Mouse (Mus musculus) granulocyte monocyte progenitor cell, adult 5-6 weeks (primary cell): ENCODE results near the gene Zfp839. TPM values are rescaled to one million over a fixed set of nuclear protein-coding genes. Genes with fewer than 3 reads are reported as not detected.

ENCODE experiments used
- ATAC-seq: replicated peaks from 2 replicates; pipeline ENCODE4 v1.8.0; 2016; ENCODE audit warnings: mild to moderate bottlenecking, moderate TSS enrichment, inconsistent platforms; ENCODE audit not compliant: poor library complexity, severe bottlenecking
- total RNA-seq, 2 experiments: library from RNA; stranded (forward) in 1 of 2; stranded (reverse) in 1 of 2; fragments of 200-712, 200-1000 nt in 1 of 2; fragments of >200 nt in 1 of 2; fragmentation: Nextera tagmentation in 1 of 2; gene quantifications; 2 replicates each; pipeline ENCODE4 v1.2.3; 2014 to 2017

Gene Zfp839
- total RNA-seq, 2 experiments from 2014 or later: 6.4 to 6.6 TPM

GRCm38 (mm10) chr12:110865989-110866388 lies 15.9 kb downstream of the Zfp839 start:
- no peak for ATAC-seq

- no peak for ATAC-seq
These were observed 20.1 kb downstream of the Zfp839 start for GRCm38 (mm10) chr12:110870107-110870506.

DNA sequence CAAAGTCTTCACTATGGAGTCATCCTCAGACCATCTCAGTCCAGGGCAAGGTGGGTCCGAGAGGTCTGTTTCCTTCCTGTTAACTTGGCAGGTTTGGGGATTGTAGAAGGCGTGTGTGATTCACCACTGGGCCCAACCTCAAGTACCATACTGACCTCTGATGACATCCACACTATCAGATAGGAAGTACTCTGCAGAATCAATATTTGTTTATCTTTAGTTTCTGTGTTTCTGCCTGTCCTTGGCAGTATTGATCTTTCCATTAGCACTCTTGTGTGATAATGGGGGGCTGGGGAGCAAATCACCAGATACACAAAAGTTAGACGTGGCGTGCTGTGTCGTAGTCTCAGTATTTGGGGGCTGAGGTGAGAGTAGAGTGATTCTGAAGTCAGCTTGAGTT lies 21.2 kb downstream of the Zfp839 start:
- no peak for ATAC-seq

GRCm38 (mm10) chr12:110875351-110875750 lies 25.3 kb downstream of the Zfp839 start:
- no peak for ATAC-seq

- ATAC-seq: no peak
These were observed 32.2 kb downstream of the Zfp839 start for GRCm38 (mm10) chr12:110882291-110882690.

GRCm38 (mm10) chr12:110885251-110885650 lies 35.2 kb downstream of the Zfp839 start:
- ATAC-seq: no peak

DNA sequence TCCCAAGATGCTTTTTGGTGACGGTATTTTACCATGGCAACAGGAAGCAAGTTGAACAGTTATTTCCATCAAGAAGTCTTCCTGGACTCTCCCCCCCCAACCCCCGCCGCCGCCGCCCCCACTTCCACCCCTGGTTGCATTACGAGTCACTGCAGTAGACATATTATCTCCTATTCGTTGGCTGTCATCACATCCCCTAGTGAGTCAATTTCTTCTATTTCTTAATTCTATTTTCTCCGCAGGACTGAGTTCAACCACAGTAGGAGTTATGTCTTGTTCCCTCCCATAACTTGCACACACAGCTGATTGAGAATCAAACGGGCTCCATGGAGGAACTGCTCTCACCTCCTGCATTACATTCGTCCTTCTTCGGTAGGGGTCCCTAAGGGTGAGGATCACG lies 38.1 kb downstream of the Zfp839 start:
- peak; percentile 34 for ATAC-seq

DNA sequence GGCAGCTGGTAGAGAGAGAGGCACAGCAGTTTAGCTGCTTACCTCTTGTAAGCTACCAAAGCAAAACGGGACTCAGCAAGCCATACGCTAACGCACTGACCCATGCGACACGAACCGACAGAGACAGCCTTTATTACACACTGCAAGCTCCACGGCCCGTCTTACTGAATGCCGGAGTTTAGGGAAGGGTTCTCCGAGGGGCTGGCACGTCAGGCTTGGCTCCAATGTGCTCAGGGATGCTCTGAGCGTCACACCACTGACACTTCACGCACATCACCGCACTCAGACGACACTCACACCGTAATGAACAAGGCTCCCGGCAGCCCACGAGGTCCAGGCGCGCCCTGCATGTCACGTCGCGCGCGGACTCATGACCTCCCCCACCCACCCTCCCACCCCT lies 38.6 kb downstream of the Zfp839 start:
- ATAC-seq: peak; percentile 30

DNA sequence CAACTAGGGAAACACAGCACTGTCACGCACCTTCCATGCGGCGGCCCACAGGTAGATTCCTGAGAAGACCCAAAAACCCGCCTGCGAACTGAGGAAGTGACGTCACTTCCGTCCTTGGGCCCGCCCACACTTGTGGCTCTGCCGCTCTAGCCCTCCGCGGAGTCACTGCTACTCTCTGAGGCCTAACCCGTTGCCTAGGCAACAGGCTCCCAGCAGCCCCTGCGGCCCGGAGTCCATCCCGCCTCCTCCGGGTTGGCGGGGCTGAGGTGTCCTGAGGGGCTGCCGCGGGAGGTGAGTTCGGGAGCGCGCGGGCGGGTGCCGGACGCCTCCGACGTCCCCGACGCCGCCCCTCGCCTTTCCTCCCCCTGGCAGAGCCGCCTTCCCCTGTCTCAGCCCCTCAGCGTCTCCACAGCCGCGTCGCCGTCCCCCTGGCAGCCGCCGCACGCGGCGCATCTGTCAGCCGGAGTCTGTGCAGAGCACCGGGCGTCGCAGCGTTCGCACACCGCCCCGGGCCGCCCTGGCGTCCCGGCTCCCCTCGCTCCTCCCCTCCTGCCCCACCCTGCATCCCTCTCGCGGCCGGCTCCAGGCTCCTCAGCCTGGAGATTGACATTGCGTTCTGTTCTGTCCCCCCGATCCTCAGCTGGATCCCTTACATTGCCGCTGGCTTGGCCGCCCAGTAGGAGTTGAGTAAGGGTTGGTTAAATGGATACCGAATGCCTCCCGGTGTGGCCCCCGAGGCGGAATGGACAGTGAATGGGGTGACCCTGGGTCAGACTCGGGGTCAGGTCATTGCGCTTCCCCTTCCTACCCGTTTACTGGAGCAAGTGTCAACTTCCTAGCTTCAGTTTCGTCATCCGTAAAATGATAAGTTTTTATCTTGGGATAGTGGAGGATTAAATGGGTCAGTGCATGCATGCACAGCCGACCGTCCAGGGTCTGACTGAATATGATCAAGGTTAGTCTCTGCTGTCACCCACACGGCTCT lies 39.3 kb downstream of the Zfp839 start, which contains the start of the genes Cinp and Tecpr2:
Gene Cinp, minus strand, starts transcription at position 110 of the 985 bp plus-strand sequence.
Gene Tecpr2, plus strand, starts transcription at position 229 of the 985 bp plus-strand sequence.
- peak; percentile 91 for ATAC-seq

GRCm38 (mm10) chr12:110891887-110892286 lies 41.8 kb downstream of the Zfp839 start:
- no peak for ATAC-seq

GRCm38 (mm10) chr12:110902106-110902505 lies 52.1 kb downstream of the Zfp839 start:
- ATAC-seq: no peak

GRCm38 (mm10) chr12:110903536-110903935 lies 53.5 kb downstream of the Zfp839 start:
- ATAC-seq: no peak

- ATAC-seq: peak; percentile 89
These were observed 57.8 kb downstream of the Zfp839 start for GRCm38 (mm10) chr12:110907845-110908244.

DNA sequence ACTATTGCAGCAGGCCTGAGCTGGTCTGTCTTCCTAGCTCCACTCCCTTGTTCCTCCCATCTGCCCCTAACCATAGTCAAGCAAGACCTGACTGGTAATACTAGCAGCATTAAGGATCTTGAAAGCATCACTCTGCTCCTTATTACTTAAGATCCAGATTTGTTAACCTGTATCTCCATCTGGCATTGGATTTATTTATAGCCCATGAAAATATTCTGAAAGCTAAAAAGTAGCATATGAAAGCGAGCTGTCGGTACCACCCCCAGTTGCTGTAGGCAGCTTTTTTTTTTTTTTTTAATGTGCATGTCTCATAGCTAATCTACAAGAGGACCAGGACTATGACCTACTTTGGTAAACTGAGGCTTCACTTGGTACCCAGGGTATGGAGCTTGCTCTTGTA lies 59.9 kb downstream of the Zfp839 start:
- no peak for ATAC-seq

- ATAC-seq: no peak
These were observed 65.7 kb downstream of the Zfp839 start for GRCm38 (mm10) chr12:110915761-110916160.

Other genes with a start within 250 kb of the Zfp839 start
- 67.0 and 91.1 TPM in 2 replicates for gene Dync1h1, start 248.8 kb upstream of the Zfp839 start, total RNA-seq (2014; fragmentation: Nextera tagmentation)
- 78.1 and 161 TPM in 2 replicates for gene Dync1h1, start 248.8 kb upstream of the Zfp839 start, total RNA-seq (2017)
- not detected in 2 replicates for gene 1700001K19Rik, start 167.6 kb upstream of the Zfp839 start, total RNA-seq (2014; fragmentation: Nextera tagmentation)
- not detected in 2 replicates for gene 1700001K19Rik, start 167.6 kb upstream of the Zfp839 start, total RNA-seq (2017)
- 686 and 764 TPM in 2 replicates for gene Hsp90aa1, start 147.5 kb upstream of the Zfp839 start, total RNA-seq (2014; fragmentation: Nextera tagmentation)
- gene Hsp90aa1, start 147.5 kb upstream of the Zfp839 start, total RNA-seq (2017): 1,405 and 1,810 TPM in 2 replicates
- gene Wdr20, start 112.3 kb upstream of the Zfp839 start, total RNA-seq (2014; fragmentation: Nextera tagmentation): 19.4 and 25.9 TPM in 2 replicates
- 25.4 and 35.3 TPM in 2 replicates for gene Wdr20, start 112.3 kb upstream of the Zfp839 start, total RNA-seq (2017)
- 1.5 TPM in 2 replicates for gene Mok, start 9.3 kb upstream of the Zfp839 start, total RNA-seq (2014; fragmentation: Nextera tagmentation)
- 2.6 and 2.9 TPM in 2 replicates for gene Mok, start 9.3 kb upstream of the Zfp839 start, total RNA-seq (2017)
- gene Cinp, start 38.9 kb downstream of the Zfp839 start, total RNA-seq (2014; fragmentation: Nextera tagmentation): 53.0 and 54.1 TPM in 2 replicates
- 80.7 and 82.3 TPM in 2 replicates for gene Cinp, start 38.9 kb downstream of the Zfp839 start, total RNA-seq (2017)
- gene Tecpr2, start 39.0 kb downstream of the Zfp839 start, total RNA-seq (2014; fragmentation: Nextera tagmentation): 6.6 and 8.5 TPM in 2 replicates
- 5.0 and 5.1 TPM in 2 replicates for gene Tecpr2, start 39.0 kb downstream of the Zfp839 start, total RNA-seq (2017)
- 0.17 and 2.4 TPM in 2 replicates for gene Ankrd9, start 128.8 kb downstream of the Zfp839 start, total RNA-seq (2014; fragmentation: Nextera tagmentation)
- 1.7 and 7.3 TPM in 2 replicates for gene Ankrd9, start 128.8 kb downstream of the Zfp839 start, total RNA-seq (2017)
- 36.3 and 44.3 TPM in 2 replicates for gene Rcor1, start 189.1 kb downstream of the Zfp839 start, total RNA-seq (2014; fragmentation: Nextera tagmentation)
- gene Rcor1, start 189.1 kb downstream of the Zfp839 start, total RNA-seq (2017): 29.1 and 31.7 TPM in 2 replicates